8 mouse cellular contexts compared by ENCODE assay signal in genomic region chr2:30441518-30442497, GRCm38 (mm10). TPM values are rescaled to one million over a fixed set of nuclear protein-coding genes. Genes with fewer than 3 reads are reported as not detected.
A peak's percentile ranks its signal among the peaks of the same experiment; 100 is the strongest.
DNase-seq lines count a peak whose midpoint lies in the region; ATAC-seq and TF ChIP-seq lines count a peak whose summit lies in the region.

No protein-coding gene starts in this region.

- peaks cover 22% of the 10 kb centered on the region for H3K4me1 ChIP-seq in intestine, postnatal 0 days (replicated peaks; ENCODE audit: control insufficient read depth, insufficient read depth, low read length)
- peaks cover 71% of the 10 kb centered on the region for H3K4me1 ChIP-seq in limb, embryonic 10.5 days
- peaks cover 47% of the 10 kb centered on the region for H3K4me1 ChIP-seq in midbrain, embryonic 12.5 days

- no peaks in the 10 kb centered on the region for H3K27me3 ChIP-seq in intestine, postnatal 0 days (replicated peaks; ENCODE audit: control insufficient read depth, insufficient read depth, low read length)
- H3K27me3 ChIP-seq in limb, embryonic 10.5 days (ENCODE audit: low read depth, poor library complexity, severe bottlenecking), result no peaks in the 10 kb centered on the region
- H3K27me3 ChIP-seq in midbrain, embryonic 12.5 days, result no peaks in the 10 kb centered on the region

- peaks cover 51% of the 10 kb centered on the region for H3K36me3 ChIP-seq in intestine, postnatal 0 days (ENCODE audit: control insufficient read depth, insufficient read depth)
- H3K36me3 ChIP-seq in limb, embryonic 10.5 days, result peaks cover 79% of the 10 kb centered on the region
- peaks cover 67% of the 10 kb centered on the region for H3K36me3 ChIP-seq in midbrain, embryonic 12.5 days

- peak; percentile 57 for DNase-seq in cerebellum, adult 11-12 months
- no peak for DNase-seq in cerebellum, adult 11 months
- DNase-seq in embryo, embryonic 9.5 days (ENCODE audit: extremely low spot score), result peak; percentile 90
- peak; percentile 99 for DNase-seq in heart, adult 11 months
- DNase-seq in limb, embryonic 10.5 days (ENCODE audit: low spot score), result peak; percentile 91
- DNase-seq in spleen, adult 12 weeks (ENCODE audit: low spot score), result peak; percentile 33

- no peaks in the 10 kb centered on the region for H3K9me3 ChIP-seq in intestine, postnatal 0 days (ENCODE audit: control insufficient read depth)
- no peaks in the 10 kb centered on the region for H3K9me3 ChIP-seq in limb, embryonic 10.5 days (replicated peaks)
- no peaks in the 10 kb centered on the region for H3K9me3 ChIP-seq in midbrain, embryonic 12.5 days

- peak overlapping the region; percentile 61 for H3K4me2 ChIP-seq in intestine, postnatal 0 days (replicated peaks; ENCODE audit: low read depth)
- H3K4me2 ChIP-seq in midbrain, embryonic 12.5 days (replicated peaks), result peak overlapping the region; percentile 44

- WGBS in intestine, postnatal 0 days, result 13% methylated on average over 15 of the region's 15 CpGs
- WGBS in limb, embryonic 10.5 days, result 6% methylated on average over 15 of the region's 15 CpGs
- WGBS in midbrain, embryonic 12.5 days, result 5% methylated on average over 15 of the region's 15 CpGs

- H3K9ac ChIP-seq in intestine, postnatal 0 days (ENCODE audit: low read depth, low read length), result peak overlapping the region; percentile 51
- H3K9ac ChIP-seq in midbrain, embryonic 12.5 days (replicated peaks), result peak overlapping the region; percentile 57

- H3K4me3 ChIP-seq in intestine, postnatal 0 days (ENCODE audit: low read depth, low read length), result peak overlapping the region; percentile 29
- H3K4me3 ChIP-seq in limb, embryonic 10.5 days, result peak overlapping the region; percentile 36
- peak overlapping the region; percentile 4; the same call in 1 of the 2 replicates for H3K4me3 ChIP-seq in midbrain, embryonic 12.5 days

- no peak; the same call in 1 of the 2 replicates for TF ChIP-seq CTCF in intestine, postnatal 0 days (IDR thresholded peaks at IDR 0.05; ENCODE audit: low read depth)

- H3K27ac ChIP-seq in intestine, postnatal 0 days (ENCODE audit: low read depth, low read length), result peak overlapping the region; percentile 92
- peak overlapping the region; percentile 98 for H3K27ac ChIP-seq in limb, embryonic 10.5 days
- peak overlapping the region; percentile 98 for H3K27ac ChIP-seq in midbrain, embryonic 12.5 days (replicated peaks)

- peak; percentile 59 for ATAC-seq in intestine, postnatal 0 days
- peak; percentile 77 for ATAC-seq in midbrain, embryonic 12.5 days (ENCODE audit: low FRiP score, low read depth)

RNA-seq across cellular contexts. Expression of gene Ptpa, which starts 26.0 kb away (rescaled TPM):
- polyA plus RNA-seq in intestine, postnatal 0 days (2015; fragmentation: Nextera tagmentation; extraction: Ambion mirVana), result 70.9 and 71.4 TPM in 2 replicates
- 172 and 177 TPM in 2 replicates for polyA plus RNA-seq in limb, embryonic 10.5 days (2016; fragmentation: Nextera tagmentation; extraction: Ambion mirVana)
- 128 and 129 TPM in 2 replicates for polyA plus RNA-seq in midbrain, embryonic 12.5 days (2016; fragmentation: Nextera tagmentation; extraction: Ambion mirVana)

RNA-seq across cellular contexts. Expression of gene Crat, which starts 26.2 kb away (rescaled TPM):
- 46.1 and 46.4 TPM in 2 replicates for polyA plus RNA-seq in intestine, postnatal 0 days (2015; fragmentation: Nextera tagmentation; extraction: Ambion mirVana)
- 21.9 and 22.9 TPM in 2 replicates for polyA plus RNA-seq in limb, embryonic 10.5 days (2016; fragmentation: Nextera tagmentation; extraction: Ambion mirVana)
- polyA plus RNA-seq in midbrain, embryonic 12.5 days (2016; fragmentation: Nextera tagmentation; extraction: Ambion mirVana), result 20.4 and 22.6 TPM in 2 replicates

RNA-seq across cellular contexts. Expression of gene Ier5l, which starts 32.2 kb away (rescaled TPM):
- 1.6 and 2.2 TPM in 2 replicates for polyA plus RNA-seq in intestine, postnatal 0 days (2015; fragmentation: Nextera tagmentation; extraction: Ambion mirVana)
- 2.2 and 2.9 TPM in 2 replicates for polyA plus RNA-seq in limb, embryonic 10.5 days (2016; fragmentation: Nextera tagmentation; extraction: Ambion mirVana)
- polyA plus RNA-seq in midbrain, embryonic 12.5 days (2016; fragmentation: Nextera tagmentation; extraction: Ambion mirVana), result 2.7 and 3.4 TPM in 2 replicates

RNA-seq across cellular contexts. Expression of gene Dolpp1, which starts 49.8 kb away (rescaled TPM):
- polyA plus RNA-seq in intestine, postnatal 0 days (2015; fragmentation: Nextera tagmentation; extraction: Ambion mirVana), result 39.5 and 41.5 TPM in 2 replicates
- polyA plus RNA-seq in limb, embryonic 10.5 days (2016; fragmentation: Nextera tagmentation; extraction: Ambion mirVana), result 37.6 and 45.4 TPM in 2 replicates
- 51.2 and 52.3 TPM in 2 replicates for polyA plus RNA-seq in midbrain, embryonic 12.5 days (2016; fragmentation: Nextera tagmentation; extraction: Ambion mirVana)
